Mouse (Mus musculus): ENCODE results near the gene Sgms1. TPM values are rescaled to one million over a fixed set of nuclear protein-coding genes. Genes with fewer than 3 reads are reported as not detected.

The Sgms1 gene
- total RNA-seq, 2 experiments from 2014 or later = 37.0 to 45.7 TPM

Other genes with a start within 250 kb of the Sgms1 start
- 10 to 100 TPM; 23.8 to 33.2 TPM for gene Rpl9-ps6, start 76.9 kb upstream of the Sgms1 start, total RNA-seq (2021)
- 10 to 100 TPM; 60.0 to 62.7 TPM for gene Minpp1, start 96.1 kb upstream of the Sgms1 start, total RNA-seq (2021)
- gene Papss2, start 206.1 kb upstream of the Sgms1 start, total RNA-seq (2021) = 10 to 100 TPM; 12.1 to 13.8 TPM

Data from layer of hippocampus, postnatal 25 days (tissue).